10 mouse cellular contexts compared by ENCODE assay signal in the genomic region with DNA sequence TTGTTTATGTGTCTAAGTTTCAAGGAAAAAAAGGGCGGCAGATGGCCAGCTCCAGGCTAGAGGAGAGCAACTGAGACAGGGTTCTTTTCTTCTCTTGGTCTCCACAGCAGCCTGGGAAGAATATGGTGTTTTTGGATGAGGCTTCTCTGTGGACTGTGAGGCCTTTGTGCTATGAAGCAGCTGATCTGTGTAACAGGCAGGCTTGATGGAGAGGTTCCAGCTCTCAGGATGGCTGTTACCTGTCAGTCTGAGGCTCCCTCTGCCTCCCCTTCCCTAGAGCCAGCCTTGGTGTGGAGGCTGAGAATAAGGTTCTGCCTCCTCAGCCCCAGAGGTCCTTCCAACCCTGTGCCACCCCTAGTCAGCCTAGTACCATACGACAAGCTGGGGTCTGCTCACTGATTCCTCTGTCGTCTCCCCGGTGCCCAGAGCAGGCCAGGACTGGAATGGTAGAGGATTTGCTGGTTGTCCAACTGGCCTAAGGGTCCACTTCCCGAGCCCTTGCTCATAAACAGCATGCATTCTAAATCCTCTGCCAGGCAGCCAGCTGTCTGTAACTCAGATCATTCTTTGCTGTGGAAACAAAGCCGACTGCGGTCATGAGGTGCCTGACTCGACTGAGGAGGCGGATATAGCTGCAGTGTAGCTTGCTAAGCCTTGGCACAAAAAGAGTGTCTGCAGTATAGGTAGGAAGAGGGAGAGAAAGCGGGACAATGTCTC.
DNase-seq lines count a peak whose midpoint lies in the region; ATAC-seq lines count a peak whose summit lies in the region.
"Had no signal": no experiment of that assay in that cellular context is flagged by ENCODE, and none has a peak within 500 bp of the region (broad histone marks: within the 10 kb centered on the region; RNA-seq: fewer than 3 reads in every experiment).

No protein-coding gene starts in this region.

- ATAC-seq in forebrain, embryonic 16.5 days = peak; percentile 41; the same call in 1 of the 2 replicates
- peak; percentile 46; the same call in 1 of the 2 replicates for ATAC-seq in limb, embryonic 15.5 days (ENCODE audit: insufficient number of reproducible peaks, low FRiP score, low TSS enrichment, low read depth)
- no peak for ATAC-seq in stomach, embryonic 16.5 days (ENCODE audit: insufficient read depth, low FRiP score)
- ATAC-seq: liver, postnatal 0 days had no signal

- H3K27ac ChIP-seq in forebrain, embryonic 16.5 days (ENCODE audit: low read length) = peak overlapping the region; percentile 74
- H3K27ac ChIP-seq in limb, embryonic 15.5 days = peak overlapping the region; percentile 57
- peak overlapping the region; percentile 71 for H3K27ac ChIP-seq in stomach, embryonic 16.5 days (ENCODE audit: low read length)
- H3K27ac ChIP-seq: heart, embryonic 13.5 days had no signal

- intact Hi-C loops in gastrocnemius, postnatal 14 days (cut with DNase I; ENCODE audit: low total_unique reads) = no loop called here

- WGBS in forebrain, embryonic 16.5 days = 39% methylated on average over 10 of the region's 10 CpGs
- 47% methylated on average over 10 of the region's 10 CpGs for WGBS in limb, embryonic 15.5 days
- 63% methylated on average over 10 of the region's 10 CpGs for WGBS in stomach, embryonic 16.5 days

- no peaks in the 10 kb centered on the region for H3K9me3 ChIP-seq in forebrain, embryonic 16.5 days (ENCODE audit: control insufficient read depth, low read length)
- no peaks in the 10 kb centered on the region for H3K9me3 ChIP-seq in limb, embryonic 15.5 days
- no peaks in the 10 kb centered on the region for H3K9me3 ChIP-seq in stomach, embryonic 16.5 days (replicated peaks; ENCODE audit: control insufficient read depth, low read length)
- H3K9me3 ChIP-seq: heart, embryonic 13.5 days had no signal

- no peak overlapping the region for H3K4me2 ChIP-seq in forebrain, embryonic 16.5 days (ENCODE audit: low read length)
- no peak overlapping the region for H3K4me2 ChIP-seq in limb, embryonic 15.5 days
- H3K4me2 ChIP-seq in stomach, embryonic 16.5 days (ENCODE audit: low read depth, low read length) = no peak overlapping the region
- H3K4me2 ChIP-seq: heart, embryonic 13.5 days had no signal

- no peaks in the 10 kb centered on the region for H3K27me3 ChIP-seq in forebrain, embryonic 16.5 days (replicated peaks; ENCODE audit: control insufficient read depth, insufficient read depth, low read length)
- no peaks in the 10 kb centered on the region for H3K27me3 ChIP-seq in limb, embryonic 15.5 days
- no peaks in the 10 kb centered on the region for H3K27me3 ChIP-seq in stomach, embryonic 16.5 days (ENCODE audit: control insufficient read depth, insufficient read depth, low read length)
- H3K27me3 ChIP-seq: heart, embryonic 13.5 days had no signal

- no peak overlapping the region for H3K4me3 ChIP-seq in forebrain, embryonic 16.5 days (replicated peaks; ENCODE audit: low read length)
- no peak overlapping the region for H3K4me3 ChIP-seq in limb, embryonic 15.5 days
- no peak overlapping the region for H3K4me3 ChIP-seq in stomach, embryonic 16.5 days (replicated peaks; ENCODE audit: low read length)
- H3K4me3 ChIP-seq: heart, embryonic 13.5 days had no signal

- no peak overlapping the region for H3K9ac ChIP-seq in forebrain, embryonic 16.5 days (replicated peaks; ENCODE audit: low read depth, low read length)
- no peak overlapping the region for H3K9ac ChIP-seq in limb, embryonic 15.5 days
- no peak overlapping the region for H3K9ac ChIP-seq in stomach, embryonic 16.5 days (ENCODE audit: low read length)
- H3K9ac ChIP-seq: heart, embryonic 13.5 days; liver, postnatal 0 days had no signal

- DNase-seq in retina, postnatal 1 day = peak; percentile 50
- DNase-seq in retina, embryonic 14.5 days (ENCODE audit: low spot score) = no peak
- no peak for DNase-seq in gastrocnemius, postnatal 14 days
- DNase-seq in urinary bladder, adult 2 months (ENCODE audit: low spot score) = no peak
- no peak for DNase-seq in layer of hippocampus, postnatal 36 days
- DNase-seq: liver, postnatal 0 days had no signal

- no peaks in the 10 kb centered on the region for H3K36me3 ChIP-seq in forebrain, embryonic 16.5 days (ENCODE audit: control insufficient read depth, insufficient read depth)
- H3K36me3 ChIP-seq in limb, embryonic 15.5 days = no peaks in the 10 kb centered on the region
- no peaks in the 10 kb centered on the region for H3K36me3 ChIP-seq in stomach, embryonic 16.5 days (ENCODE audit: control insufficient read depth, insufficient read depth, low read length)
- H3K36me3 ChIP-seq: heart, embryonic 13.5 days had no signal

- peaks cover 22% of the 10 kb centered on the region for H3K4me1 ChIP-seq in forebrain, embryonic 16.5 days (replicated peaks; ENCODE audit: control insufficient read depth, insufficient read depth, low read length)
- peaks cover 35% of the 10 kb centered on the region for H3K4me1 ChIP-seq in limb, embryonic 15.5 days
- H3K4me1 ChIP-seq in stomach, embryonic 16.5 days (ENCODE audit: control insufficient read depth, insufficient read depth, low read length) = peaks cover 18% of the 10 kb centered on the region
